Mouse (Mus musculus) MEL (cell line): ENCODE results near the gene Fam19a4. TPM values are rescaled to one million over a fixed set of nuclear protein-coding genes. Genes with fewer than 3 reads are reported as not detected.

Source experiments
- DNase-seq: peaks from one replicate; pipeline ENCODE4 v3.0.0; 2011; ENCODE audit warnings: low read depth, low spot score
- H3K27ac ChIP-seq: 2 replicates; pipeline ENCODE4 v1.5.1; 2012; ENCODE audit warnings: low read depth, mild to moderate bottlenecking, control low read depth, low read length, moderate library complexity; ENCODE audit not compliant: control insufficient read depth
- H3K27me3 ChIP-seq, 2 experiments: fragments of 150-350 bp in 1 of 2; sonication (generic) in 1 of 2; 2 replicates each; pipeline ENCODE4 v1.6.1; 2012; ENCODE audit warnings: low read length in 2 of 2, mild to moderate bottlenecking in 2 of 2, improper control_type of control experiment in 1 of 2, moderate library complexity in 1 of 2; ENCODE audit not compliant: insufficient read depth in 2 of 2, control insufficient read depth in 1 of 2
- H3K36me3 ChIP-seq, 2 experiments: 2 replicates each; pipeline ENCODE4 v1.6.1; 2012 to 2014; ENCODE audit warnings: low read length in 2 of 2, improper control_type of control experiment in 1 of 2, inconsistent platforms in 1 of 2, mild to moderate bottlenecking in 1 of 2; ENCODE audit not compliant: insufficient read depth in 2 of 2, control insufficient read depth in 1 of 2
- H3K4me1 ChIP-seq, 2 experiments: fragments of 150-350 bp in 1 of 2; sonication (generic) in 1 of 2; 2 replicates each; pipeline ENCODE4 v1.6.1; 2012; ENCODE audit warnings: low read length in 2 of 2, improper control_type of control experiment in 1 of 2, mild to moderate bottlenecking in 1 of 2; ENCODE audit not compliant: insufficient read depth in 2 of 2, control insufficient read depth in 1 of 2
- H3K4me3 ChIP-seq, 2 experiments: fragments of 150-350 bp in 1 of 2; sonication (generic) in 1 of 2; 2 replicates each; pipeline ENCODE4 v1.5.1; 2012; ENCODE audit warnings: low read depth in 2 of 2, low read length in 2 of 2, mild to moderate bottlenecking in 2 of 2, moderate library complexity in 2 of 2, control low read depth in 1 of 2, improper control_type of control experiment in 1 of 2; ENCODE audit not compliant: control insufficient read depth in 1 of 2, insufficient read depth in 1 of 2
- H3K79me2 ChIP-seq: 2 replicates; pipeline ENCODE4 v1.6.1; 2012; ENCODE audit warnings: mild to moderate bottlenecking, low read length, moderate library complexity; ENCODE audit not compliant: control insufficient read depth, poor library complexity, insufficient read depth
- H3K9ac ChIP-seq: 2 replicates; pipeline ENCODE4 v1.6.1; 2012; ENCODE audit warnings: low read depth, mild to moderate bottlenecking, control low read depth, low read length, moderate library complexity; ENCODE audit not compliant: control insufficient read depth, poor library complexity, severe bottlenecking
- H3K9me3 ChIP-seq: fragments of 150-350 bp; sonication (generic); replicated peaks from 2 replicates; pipeline ENCODE4 v1.6.1; 2012; ENCODE audit warnings: mild to moderate bottlenecking, low read length, improper control_type of control experiment, moderate library complexity; ENCODE audit not compliant: insufficient read depth
- CHD1 ChIP-seq: IDR thresholded peaks from 2 replicates; pipeline ENCODE4 v1.6.1; 2012; ENCODE audit warnings: low read depth, mild to moderate bottlenecking, inconsistent platforms, low read length, improper control_type of control experiment
- CHD2 ChIP-seq: IDR thresholded peaks from 2 replicates; pipeline ENCODE4 v1.6.1; 2011; ENCODE audit warnings: low read length, improper control_type of control experiment
- CTCF ChIP-seq, 3 experiments: IDR thresholded peaks in 2 of 3; conservative IDR thresholded peaks in 1 of 3; 2 replicates each; pipeline ENCODE4 v1.5.1; 2011 to 2012; ENCODE audit warnings: low read length in 3 of 3, low read depth in 2 of 3, mild to moderate bottlenecking in 2 of 3, improper control_type of control experiment in 1 of 3, inconsistent platforms in 1 of 3, mixed read lengths in 1 of 3, moderate library complexity in 1 of 3; ENCODE audit not compliant: control insufficient read depth in 1 of 3, insufficient read depth in 1 of 3, poor library complexity in 1 of 3, severe bottlenecking in 1 of 3
- GABPA ChIP-seq: IDR thresholded peaks from 2 replicates; pipeline ENCODE4 v1.6.1; 2012; ENCODE audit warnings: low read depth, mild to moderate bottlenecking, inconsistent platforms, low read length, improper control_type of control experiment, moderate library complexity
- MAFK ChIP-seq: IDR thresholded peaks from 2 replicates; pipeline ENCODE4 v1.6.1; 2011; ENCODE audit warnings: low read depth, mild to moderate bottlenecking, low read length, improper control_type of control experiment, borderline replicate concordance
- MAZ ChIP-seq: IDR thresholded peaks from 2 replicates; pipeline ENCODE4 v1.6.1; 2012; ENCODE audit warnings: low read depth, mild to moderate bottlenecking, inconsistent platforms, low read length, improper control_type of control experiment
- MYC ChIP-seq: IDR thresholded peaks from 2 replicates; pipeline ENCODE4 v1.6.1; 2011; ENCODE audit warnings: low read depth, mild to moderate bottlenecking, low read length, improper control_type of control experiment, moderate library complexity
- NELFE ChIP-seq: IDR thresholded peaks from 2 replicates; pipeline ENCODE4 v1.6.1; 2011; ENCODE audit warnings: low read depth, low read length, improper control_type of control experiment
- POLR2A ChIP-seq, 2 experiments: IDR thresholded peaks; 2 replicates each; pipeline ENCODE4 v1.6.1; 2011 to 2012; ENCODE audit warnings: low read length in 2 of 2, mild to moderate bottlenecking in 2 of 2, control low read depth in 1 of 2, improper control_type of control experiment in 1 of 2, low read depth in 1 of 2, moderate library complexity in 1 of 2; ENCODE audit not compliant: control insufficient read depth in 1 of 2, insufficient read depth in 1 of 2, poor library complexity in 1 of 2
- POLR2AphosphoS2 ChIP-seq: IDR thresholded peaks from 2 replicates; pipeline ENCODE4 v1.6.1; 2011; ENCODE audit warnings: low read length, improper control_type of control experiment
- RAD21 ChIP-seq: IDR thresholded peaks from 2 replicates; pipeline ENCODE4 v1.6.1; 2011; ENCODE audit warnings: mild to moderate bottlenecking, low read depth, low read length, improper control_type of control experiment
- RCOR1 ChIP-seq: IDR thresholded peaks from 2 replicates; pipeline ENCODE4 v1.6.1; 2012; ENCODE audit warnings: low read depth, mild to moderate bottlenecking, inconsistent platforms, low read length, improper control_type of control experiment
- SMC3 ChIP-seq: IDR thresholded peaks from 2 replicates; pipeline ENCODE4 v1.6.1; 2011; ENCODE audit warnings: low read depth, low read length, improper control_type of control experiment
- TCF12 ChIP-seq: IDR thresholded peaks from 2 replicates; pipeline ENCODE4 v1.6.1; 2014; ENCODE audit warnings: low read depth, mild to moderate bottlenecking, inconsistent platforms, low read length, improper control_type of control experiment, moderate library complexity
- UBTF ChIP-seq: IDR thresholded peaks from 2 replicates; pipeline ENCODE4 v1.6.1; 2012; ENCODE audit warnings: low read depth, mild to moderate bottlenecking, inconsistent platforms, low read length, improper control_type of control experiment, moderate library complexity, borderline replicate concordance; ENCODE audit not compliant: insufficient read depth
- USF1 ChIP-seq: IDR thresholded peaks from 2 replicates; pipeline ENCODE4 v1.6.1; 2014; ENCODE audit warnings: low read depth, mild to moderate bottlenecking, inconsistent platforms, low read length, improper control_type of control experiment, moderate library complexity
- USF2 ChIP-seq, 2 experiments: IDR thresholded peaks; 2 replicates each; pipeline ENCODE4 v1.6.1; 2011 to 2012; ENCODE audit warnings: improper control_type of control experiment in 2 of 2, low read length in 2 of 2, borderline replicate concordance in 1 of 2, inconsistent platforms in 1 of 2, low read depth in 1 of 2, mild to moderate bottlenecking in 1 of 2; ENCODE audit not compliant: insufficient read depth in 1 of 2
- ZC3H11A ChIP-seq: IDR thresholded peaks from 2 replicates; pipeline ENCODE4 v1.6.1; 2012; ENCODE audit warnings: low read depth, mild to moderate bottlenecking, inconsistent platforms, low read length, improper control_type of control experiment
- ZKSCAN1 ChIP-seq: IDR thresholded peaks from 2 replicates; pipeline ENCODE4 v1.6.1; 2012; ENCODE audit warnings: low read depth, mild to moderate bottlenecking, inconsistent platforms, low read length, improper control_type of control experiment, moderate library complexity
- ZMIZ1 ChIP-seq: IDR thresholded peaks from 2 replicates; pipeline ENCODE4 v1.6.1; 2012; ENCODE audit warnings: low read depth, mild to moderate bottlenecking, inconsistent platforms, low read length, improper control_type of control experiment, moderate library complexity
- polyA plus RNA-seq, 2 experiments: library from polyadenylated mRNA; stranded (reverse) in 1 of 2; unstranded in 1 of 2; fragments of >175 nt in 1 of 2; fragments of >200 nt in 1 of 2; gene quantifications; 2 replicates each; pipeline versions ENCODE4 v1.2.1 to v1.2.4; 2012; ENCODE audit warnings: low replicate concordance in 2 of 2, low read depth in 1 of 2; ENCODE audit not compliant: insufficient read length in 2 of 2, insufficient read depth in 1 of 2, missing spikeins in 1 of 2
- total RNA-seq: library from RNA; depleted of rRNA; stranded (reverse); fragments of 300-350 nt; gene quantifications from 2 replicates; pipeline ENCODE4 v1.2.3, GENCODE M21; 2012

The Fam19a4 gene
- total and polyA plus RNA-seq, 3 experiments: not detected

- TF ChIP-seq UBTF: no peak
- no peak for TF ChIP-seq MAFK
- no peak for TF ChIP-seq GABPA
- peak; percentile 89 for TF ChIP-seq RAD21
These were observed 55.2 kb downstream of the Fam19a4 start (continued) for GRCm38 (mm10) chr6:97005038-97005437.

GRCm38 (mm10) chr6:96995556-96996159 lies 64.6 kb downstream of the Fam19a4 start:
- Histone ChIP-seq H3K27me3 (no peaks in the 10 kb centered on the region), H3K9me3 (no peaks in the 10 kb centered on the region), H3K4me3 (no peak overlapping the region), H3K27ac (no peak overlapping the region), H3K4me1 (no peaks in the 10 kb centered on the region)
- TF ChIP-seq ZC3H11A (no peak), USF1 (no peak), ZMIZ1 (no peak), CHD2 (no peak), RAD21 (peak; percentile 9), CTCF (IDR thresholded peaks at IDR 0.05 in 2 of 3, conservative IDR thresholded peaks at IDR 0.05 in 1 of 3; ENCODE audit: control insufficient read depth in 1 of 3, insufficient read depth in 1 of 3, low read depth in 2 of 3, low read length in 3 of 3, poor library complexity in 1 of 3, severe bottlenecking in 1 of 3) (0 out of 6 replicates have a peak, but pooled peaks of 1 of the 3 experiments have one; percentile 10), SMC3 (no peak; the same call in 1 of the 2 replicates), TCF12 (no peak), USF2 (IDR thresholded peaks at IDR 0.05; ENCODE audit: borderline replicate concordance in 1 of 2, insufficient read depth in 1 of 2, low read depth in 1 of 2, low read length in 2 of 2) (no peak), ZKSCAN1 (no peak), NELFE (no peak), MYC (no peak), RCOR1 (no peak)
- TF ChIP-seq, all 39 proteins: peak for 2
- H3K79me2 ChIP-seq: no peaks in the 10 kb centered on the region
- no peak for DNase-seq
- no peaks in the 10 kb centered on the region for H3K36me3 ChIP-seq
- H3K9ac ChIP-seq: no peak overlapping the region

- no peaks in the 10 kb centered on the region for H3K36me3 ChIP-seq
- DNase-seq: no peak
- H3K27me3 ChIP-seq: no peaks in the 10 kb centered on the region
- no peak for TF ChIP-seq POLR2AphosphoS2
- no peak for TF ChIP-seq RAD21
- no peak for TF ChIP-seq POLR2A (IDR thresholded peaks at IDR 0.05; ENCODE audit: control insufficient read depth in 1 of 2, insufficient read depth in 1 of 2, low read depth in 1 of 2, low read length in 2 of 2, poor library complexity in 1 of 2)
- no peak for TF ChIP-seq MAFK
- no peak for TF ChIP-seq ZC3H11A
- TF ChIP-seq CHD1: no peak
- TF ChIP-seq NELFE: no peak
- TF ChIP-seq MAZ: no peak
- H3K4me1 ChIP-seq: no peaks in the 10 kb centered on the region
- H3K27ac ChIP-seq: no peak overlapping the region
- H3K79me2 ChIP-seq: no peaks in the 10 kb centered on the region
- no peak overlapping the region for H3K4me3 ChIP-seq
- no peaks in the 10 kb centered on the region for H3K9me3 ChIP-seq
- no peak overlapping the region for H3K9ac ChIP-seq
These were observed 68.5 kb downstream of the Fam19a4 start for GRCm38 (mm10) chr6:96991741-96992140.
